Mouse (Mus musculus): ENCODE results near the gene Treh. TPM values are rescaled to one million over a fixed set of nuclear protein-coding genes. Genes with fewer than 3 reads are reported as not detected.

Gene Treh
- polyA plus RNA-seq, 1 experiment from 2014 or later: not detected

GRCm38 (mm10) chr9:44734524-44735494 lies 61.8 kb downstream of the Treh start, which contains the start of gene Phldb1:
TSS of gene Phldb1 (minus strand) at chr9:44735198.
- Histone ChIP-seq H3K27me3 (ENCODE audit: insufficient read depth, low read length) (0 out of 2 replicates have a peak, but pooled peaks cover 3% of the 10 kb centered on the region), H3K9ac (peak within 1 kb of the TSS; percentile 66), H3K9me3 (ENCODE audit: low read depth, low read length) (0 out of 2 replicates have a peak, but pooled peaks cover 3% of the 10 kb centered on the region), H3K27ac (ENCODE audit: low read depth) (peak within 1 kb of the TSS; percentile 76), H3K36me3 (ENCODE audit: insufficient read depth) (no peaks in the 10 kb centered on the region), H3K4me2 (peak within 1 kb of the TSS; percentile 99), H3K4me1 (ENCODE audit: insufficient read depth) (0 out of 2 replicates have a peak, but pooled peaks cover 10% of the 10 kb centered on the region), H3K4me3 (ENCODE audit: low read depth, low read length) (peak within 1 kb of the TSS; percentile 49)
- DNase-seq (peak; percentile 81), ATAC-seq (ENCODE audit: insufficient read depth) (peak; percentile 81)
- TF ChIP-seq CTCF (IDR thresholded peaks at IDR 0.05; ENCODE audit: low read depth): peak; percentile 59
- WGBS: 1% methylated on average over 47 of the region's 47 CpGs

DNA sequence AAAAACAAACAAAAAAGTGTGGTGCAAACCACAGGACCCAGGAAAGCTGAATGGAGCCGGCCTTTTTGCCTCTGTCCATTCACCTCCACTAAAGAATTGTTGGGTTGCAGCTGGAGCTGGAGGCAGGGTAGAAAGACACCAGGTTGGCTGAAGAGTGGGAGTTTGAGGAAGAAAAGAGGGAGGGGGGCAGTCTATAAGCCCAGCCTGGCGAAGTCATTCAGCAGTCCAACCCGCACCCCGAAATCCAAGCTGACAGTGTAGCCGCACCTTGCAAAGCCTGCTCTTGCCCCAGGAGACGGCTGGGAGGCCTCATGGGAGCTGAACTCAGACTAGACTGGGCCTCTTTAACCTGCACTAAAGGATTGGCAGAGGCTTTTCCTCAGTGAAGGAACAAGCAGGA lies 62.9 kb downstream of the Treh start:
- WGBS: 63% methylated on average over 6 of the region's 6 CpGs
- H3K9me3 ChIP-seq (ENCODE audit: low read depth, low read length): 0 out of 2 replicates have a peak, but pooled peaks cover 3% of the 10 kb centered on the region
- 0 out of 2 replicates have a peak, but pooled peaks cover 10% of the 10 kb centered on the region for H3K4me1 ChIP-seq (ENCODE audit: insufficient read depth)
- ATAC-seq (ENCODE audit: insufficient read depth) (no peak), DNase-seq (no peak)
- H3K27ac ChIP-seq (ENCODE audit: low read depth): no peak overlapping the region
- no peak overlapping the region for H3K4me3 ChIP-seq (ENCODE audit: low read depth, low read length)
- no peak overlapping the region for H3K9ac ChIP-seq
- H3K4me2 ChIP-seq: no peak overlapping the region
- H3K36me3 ChIP-seq (ENCODE audit: insufficient read depth): no peaks in the 10 kb centered on the region
- TF ChIP-seq CTCF (IDR thresholded peaks at IDR 0.05; ENCODE audit: low read depth): no peak
- 0 out of 2 replicates have a peak, but pooled peaks cover 3% of the 10 kb centered on the region for H3K27me3 ChIP-seq (ENCODE audit: insufficient read depth, low read length)

Other genes with a start within 250 kb of the Treh start
- not detected in 2 replicates for gene Foxr1, start 232.1 kb upstream of the Treh start, polyA plus RNA-seq (2014; fragmentation: Nextera tagmentation; extraction: Ambion mirVana)
- gene Upk2, start 218.3 kb upstream of the Treh start, polyA plus RNA-seq (2014; fragmentation: Nextera tagmentation; extraction: Ambion mirVana): 0.39 and 0.53 TPM in 2 replicates
- gene Bcl9l, start 190.4 kb upstream of the Treh start, polyA plus RNA-seq (2014; fragmentation: Nextera tagmentation; extraction: Ambion mirVana): 16.3 and 17.3 TPM in 2 replicates
- not detected in 2 replicates for gene Cxcr5, start 111.4 kb upstream of the Treh start, polyA plus RNA-seq (2014; fragmentation: Nextera tagmentation; extraction: Ambion mirVana)
- 21.6 and 23.0 TPM in 2 replicates for gene Ddx6, start 68.3 kb upstream of the Treh start, polyA plus RNA-seq (2014; fragmentation: Nextera tagmentation; extraction: Ambion mirVana)
- gene Phldb1, start 62.0 kb downstream of the Treh start, polyA plus RNA-seq (2014; fragmentation: Nextera tagmentation; extraction: Ambion mirVana): 30.7 and 35.0 TPM in 2 replicates
- 224 and 239 TPM in 2 replicates for gene Arcn1, start 94.6 kb downstream of the Treh start, polyA plus RNA-seq (2014; fragmentation: Nextera tagmentation; extraction: Ambion mirVana)
- gene Ift46, start 94.7 kb downstream of the Treh start, polyA plus RNA-seq (2014; fragmentation: Nextera tagmentation; extraction: Ambion mirVana): 103 and 106 TPM in 2 replicates
- 0.80 and 0.85 TPM in 2 replicates for gene Tmem25, start 126.1 kb downstream of the Treh start, polyA plus RNA-seq (2014; fragmentation: Nextera tagmentation; extraction: Ambion mirVana)
- 0.91 TPM in 1 of 2 replicates, not detected in the other for gene Ttc36, start 129.8 kb downstream of the Treh start, polyA plus RNA-seq (2014; fragmentation: Nextera tagmentation; extraction: Ambion mirVana)
- 14.4 and 14.7 TPM in 2 replicates for gene Kmt2a, start 208.1 kb downstream of the Treh start, polyA plus RNA-seq (2014; fragmentation: Nextera tagmentation; extraction: Ambion mirVana)
- 618 and 665 TPM in 2 replicates for gene Atp5l, start 247.5 kb downstream of the Treh start, polyA plus RNA-seq (2014; fragmentation: Nextera tagmentation; extraction: Ambion mirVana)

All from lung, embryonic 14.5 days (tissue).